ENCODE assay signal across 28 mouse cellular contexts in genomic region chr17:47767081-47767455, GRCm38 (mm10). TPM values are rescaled to one million over a fixed set of nuclear protein-coding genes. Genes with fewer than 3 reads are reported as not detected.
DNase-seq lines count a peak whose midpoint lies in the region; ATAC-seq and TF ChIP-seq lines count a peak whose summit lies in the region.
"Had no signal": no experiment of that assay in that cellular context is flagged by ENCODE, and none has a peak within 500 bp of the region (broad histone marks: within the 10 kb centered on the region; RNA-seq: fewer than 3 reads in every experiment).

No protein-coding gene starts in this region.

- no peak for DNase-seq in layer of hippocampus, adult 2 months (ENCODE audit: low spot score in 2 of 2)
- no peak for DNase-seq in layer of hippocampus, adult 11-12 months (ENCODE audit: low spot score)
- DNase-seq in 416B (ENCODE audit: low read depth): peak; percentile 64
- no peak for DNase-seq in forebrain, embryonic 11.5 days (ENCODE audit: low spot score)
- DNase-seq in neural tube, embryonic 10.5 days (ENCODE audit: extremely low spot score, low spot score): no peak
- DNase-seq: adrenal gland, adult 2 months; cerebellum, adult 11 months; cerebellum, postnatal 10 days; forebrain, postnatal 0 days; gastrocnemius, postnatal 14 days; kidney, adult 18-20 months; kidney, postnatal 25 days; layer of hippocampus, adult 9-11 months; left cerebral cortex, postnatal 4 days; midbrain, embryonic 14.5 days; right cerebral cortex, postnatal 14 days; thymus, adult 2 months had no signal

- TF ChIP-seq CTCF in layer of hippocampus, adult 2 months (conservative IDR thresholded peaks at IDR 0.05): no peak
- no peak for TF ChIP-seq CTCF in bone marrow, adult 2 months (IDR thresholded peaks at IDR 0.05; ENCODE audit: control insufficient read depth, insufficient read depth, low read length)

- 30% methylated on average over 2 of the region's 2 CpGs for WGBS in bone marrow, adult 2 months
- 37% methylated on average over 2 of the region's 2 CpGs for WGBS in liver, embryonic 16.5 days (ENCODE audit: insufficient replicate concordance)
- WGBS in forebrain, embryonic 11.5 days: 78% methylated on average over 2 of the region's 2 CpGs
- WGBS in forebrain, embryonic 13.5 days: 77% methylated on average over 2 of the region's 2 CpGs

- no peak overlapping the region; the same call in 1 of the 2 replicates for H3K4me2 ChIP-seq in liver, embryonic 16.5 days (ENCODE audit: low read depth, low read length)
- no peak overlapping the region for H3K4me2 ChIP-seq in forebrain, embryonic 11.5 days (ENCODE audit: low read depth, low read length, severe bottlenecking)
- H3K4me2 ChIP-seq in forebrain, embryonic 13.5 days: no peak overlapping the region
- H3K4me2 ChIP-seq: neural tube, embryonic 15.5 days had no signal

- H3K4me3 ChIP-seq in layer of hippocampus, adult 2 months: no peak overlapping the region
- no peak overlapping the region for H3K4me3 ChIP-seq in bone marrow, adult 2 months (replicated peaks; ENCODE audit: control insufficient read depth, low read depth, low read length)
- no peak overlapping the region for H3K4me3 ChIP-seq in liver, embryonic 16.5 days (ENCODE audit: low read depth, low read length)
- H3K4me3 ChIP-seq in forebrain, embryonic 11.5 days (ENCODE audit: low read depth, low read length): no peak overlapping the region
- no peak overlapping the region for H3K4me3 ChIP-seq in forebrain, embryonic 13.5 days
- H3K4me3 ChIP-seq: left cerebral cortex, adult 2 months; myocyte; neural tube, embryonic 15.5 days had no signal

- H3K9me3 ChIP-seq in liver, embryonic 16.5 days (replicated peaks; ENCODE audit: control insufficient read depth, low read length): no peaks in the 10 kb centered on the region
- H3K9me3 ChIP-seq in forebrain, embryonic 11.5 days (ENCODE audit: control insufficient read depth, low read length): no peaks in the 10 kb centered on the region
- H3K9me3 ChIP-seq in forebrain, embryonic 13.5 days (replicated peaks): peaks cover 3% of the 10 kb centered on the region
- H3K9me3 ChIP-seq: neural tube, embryonic 15.5 days had no signal

- H3K9ac ChIP-seq in liver, embryonic 16.5 days (ENCODE audit: low read depth, low read length): no peak overlapping the region
- no peak overlapping the region for H3K9ac ChIP-seq in forebrain, embryonic 11.5 days (ENCODE audit: low read length)
- no peak overlapping the region for H3K9ac ChIP-seq in forebrain, embryonic 13.5 days
- H3K9ac ChIP-seq: forebrain, postnatal 0 days; liver, embryonic 14.5 days; neural tube, embryonic 15.5 days had no signal

- H3K4me1 ChIP-seq in bone marrow, adult 2 months (ENCODE audit: control insufficient read depth, insufficient read depth, low read length): peaks cover 18% of the 10 kb centered on the region
- H3K4me1 ChIP-seq in liver, embryonic 16.5 days (ENCODE audit: control insufficient read depth, low read depth, low read length): peaks cover 27% of the 10 kb centered on the region
- H3K4me1 ChIP-seq in forebrain, embryonic 11.5 days (replicated peaks; ENCODE audit: control insufficient read depth, insufficient read depth, low read length): no peaks in the 10 kb centered on the region
- peaks cover 16% of the 10 kb centered on the region for H3K4me1 ChIP-seq in forebrain, embryonic 13.5 days

- no peak for ATAC-seq in liver, embryonic 16.5 days (ENCODE audit: low read depth)
- no peak for ATAC-seq in forebrain, embryonic 11.5 days (replicated peaks; ENCODE audit: low FRiP score)
- no peak for ATAC-seq in forebrain, embryonic 13.5 days
- ATAC-seq: forebrain, postnatal 0 days; hindbrain, embryonic 16.5 days had no signal

- H3K27ac ChIP-seq in layer of hippocampus, adult 2 months: peak overlapping the region; percentile 64; the same call in 1 of the 2 replicates
- peak overlapping the region; percentile 91 for H3K27ac ChIP-seq in bone marrow, adult 2 months (ENCODE audit: control insufficient read depth, insufficient read depth, low read depth, low read length, poor library complexity)
- peak overlapping the region; percentile 47 for H3K27ac ChIP-seq in liver, embryonic 16.5 days (ENCODE audit: low read length)
- H3K27ac ChIP-seq in forebrain, embryonic 11.5 days (ENCODE audit: low read depth, low read length): no peak overlapping the region
- H3K27ac ChIP-seq in forebrain, embryonic 13.5 days: no peak overlapping the region
- H3K27ac ChIP-seq: left cerebral cortex, adult 2 months; liver, embryonic 14.5 days; neural tube, embryonic 15.5 days had no signal

- TF ChIP-seq POLR2A in bone marrow, adult 2 months (IDR thresholded peaks at IDR 0.05; ENCODE audit: borderline replicate concordance, control insufficient read depth, low read depth, low read length): no peak

- H3K36me3 ChIP-seq in liver, embryonic 16.5 days (ENCODE audit: control insufficient read depth, insufficient read depth): no peaks in the 10 kb centered on the region
- no peaks in the 10 kb centered on the region for H3K36me3 ChIP-seq in forebrain, embryonic 11.5 days (ENCODE audit: control insufficient read depth, insufficient read depth, low read length)
- no peaks in the 10 kb centered on the region for H3K36me3 ChIP-seq in forebrain, embryonic 13.5 days (ENCODE audit: poor library complexity, severe bottlenecking)
- H3K36me3 ChIP-seq: neural tube, embryonic 15.5 days had no signal

- no peaks in the 10 kb centered on the region for H3K27me3 ChIP-seq in liver, embryonic 16.5 days (ENCODE audit: control insufficient read depth, insufficient read depth, low read depth, low read length)
- no peaks in the 10 kb centered on the region for H3K27me3 ChIP-seq in forebrain, embryonic 11.5 days (ENCODE audit: control insufficient read depth, insufficient read depth, low read length)
- H3K27me3 ChIP-seq in forebrain, embryonic 13.5 days: 0 out of 2 replicates have a peak, but pooled peaks cover 10% of the 10 kb centered on the region
- H3K27me3 ChIP-seq: neural tube, embryonic 15.5 days had no signal

RNA-seq across cellular contexts. Expression of gene Tfeb, which starts 30.2 kb away (rescaled TPM):
- 10 to 100 TPM; 12.0 to 13.1 TPM for total RNA-seq in layer of hippocampus, adult 2 months (2021)
- 22.6 and 43.7 TPM in 2 replicates for polyA plus RNA-seq in bone marrow, adult 2 months (2011; ENCODE audit: insufficient read depth, insufficient read length, low replicate concordance, missing spikeins)
- polyA plus RNA-seq in liver, embryonic 16.5 days (2015; fragmentation: Nextera tagmentation; extraction: Ambion mirVana): 5.5 and 5.9 TPM in 2 replicates
- 1.9 and 3.3 TPM in 2 replicates for polyA plus RNA-seq in forebrain, embryonic 11.5 days (2014; fragmentation: Nextera tagmentation; extraction: Ambion mirVana)
- 1.5 and 1.7 TPM in 2 replicates for polyA plus RNA-seq in forebrain, embryonic 13.5 days (2015; fragmentation: Nextera tagmentation; extraction: Ambion mirVana)

RNA-seq across cellular contexts. Expression of gene Pgc, which starts 40.4 kb away (rescaled TPM):
- not detected for total RNA-seq in layer of hippocampus, adult 2 months (2021)
- 1.1 TPM in 1 of 2 replicates, not detected in the other for polyA plus RNA-seq in bone marrow, adult 2 months (2011; ENCODE audit: insufficient read depth, insufficient read length, low replicate concordance, missing spikeins)
- not detected in 2 replicates for polyA plus RNA-seq in liver, embryonic 16.5 days (2015; fragmentation: Nextera tagmentation; extraction: Ambion mirVana)
- polyA plus RNA-seq in forebrain, embryonic 11.5 days (2014; fragmentation: Nextera tagmentation; extraction: Ambion mirVana): not detected in 2 replicates
- not detected in 2 replicates for polyA plus RNA-seq in forebrain, embryonic 13.5 days (2015; fragmentation: Nextera tagmentation; extraction: Ambion mirVana)
- total RNA-seq: adrenal gland, adult 2 months; forebrain, postnatal 0 days; gastrocnemius, postnatal 14 days; hematopoietic stem cell, adult 5-6 weeks; left cerebral cortex, adult 2 months; left cerebral cortex, postnatal 4 days had no signal
- polyA plus RNA-seq: brain, embryonic 14.5 days; embryonic facial prominence, embryonic 14.5 days; forebrain, postnatal 0 days; hindbrain, embryonic 16.5 days; liver, embryonic 14.5 days; midbrain, embryonic 14.5 days; myocyte; neural tube, embryonic 15.5 days had no signal

Comparison
In these comparisons a context has a peak if more than half of its experiments do, and no peak if none do; other contexts are left out.
1. H3K27ac ChIP-seq: peak in layer of hippocampus, adult 2 months (single experiment), bone marrow, adult 2 months (single experiment) and liver, embryonic 16.5 days (single experiment); none in forebrain, embryonic 11.5 days (single experiment) and forebrain, embryonic 13.5 days (single experiment).